Mouse (Mus musculus): ENCODE results near the gene Rnf115. TPM values are rescaled to one million over a fixed set of nuclear protein-coding genes. Genes with fewer than 3 reads are reported as not detected.

Rnf115 gene
- total RNA-seq, 2 experiments from 2014 or later: 61.6 to 62.0 TPM

- DNase-seq (ENCODE audit: low spot score in 2 of 2): no peak
Measured at GRCm38 (mm10) chr3:96772949-96773348, 45.5 kb downstream of the Rnf115 start.

GRCm38 (mm10) chr3:96777120-96777519, 49.7 kb downstream of the Rnf115 start:
- no peak for DNase-seq (ENCODE audit: low spot score in 2 of 2)

GRCm38 (mm10) chr3:96782236-96782635, 54.8 kb downstream of the Rnf115 start:
- peak in 1 of 2 experiments; percentile 14 for DNase-seq (ENCODE audit: low spot score in 2 of 2)

- DNase-seq (ENCODE audit: low spot score in 2 of 2): no peak
Measured at GRCm38 (mm10) chr3:96787784-96788183, 60.3 kb downstream of the Rnf115 start.

GRCm38 (mm10) chr3:96788506-96788905, 61.0 kb downstream of the Rnf115 start:
- peak in 1 of 2 experiments; percentile 34 for DNase-seq (ENCODE audit: low spot score in 2 of 2)

GRCm38 (mm10) chr3:96800254-96800653, 72.8 kb downstream of the Rnf115 start:
- DNase-seq (ENCODE audit: low spot score in 2 of 2): no peak

- DNase-seq (ENCODE audit: low spot score in 2 of 2): no peak
Measured at GRCm38 (mm10) chr3:96802214-96802613, 74.8 kb downstream of the Rnf115 start.

GRCm38 (mm10) chr3:96808136-96808535, 80.7 kb downstream of the Rnf115 start:
- no peak for DNase-seq (ENCODE audit: low spot score in 2 of 2)

GRCm38 (mm10) chr3:96808651-96809050, 81.2 kb downstream of the Rnf115 start:
- no peak for DNase-seq (ENCODE audit: low spot score in 2 of 2)

- no peak for DNase-seq (ENCODE audit: low spot score in 2 of 2)
Measured at GRCm38 (mm10) chr3:96811232-96811631, 83.8 kb downstream of the Rnf115 start.

- DNase-seq (ENCODE audit: low spot score in 2 of 2): peak; percentile 45 to 87
Measured at GRCm38 (mm10) chr3:96812395-96813091, 85.1 kb downstream of the Rnf115 start.

- peak; percentile 19 to 62 for DNase-seq (ENCODE audit: low spot score in 2 of 2)
Measured at GRCm38 (mm10) chr3:96813106-96813505, 85.6 kb downstream of the Rnf115 start.

GRCm38 (mm10) chr3:96813591-96814244, 86.3 kb downstream of the Rnf115 start:
- DNase-seq (ENCODE audit: low spot score in 2 of 2): no peak

GRCm38 (mm10) chr3:96814342-96814741, 86.9 kb downstream of the Rnf115 start:
- no peak for DNase-seq (ENCODE audit: low spot score in 2 of 2)

- DNase-seq (ENCODE audit: low spot score in 2 of 2): no peak
Measured at GRCm38 (mm10) chr3:96820116-96820915, 92.9 kb downstream of the Rnf115 start.

GRCm38 (mm10) chr3:96821581-96821980, 94.1 kb downstream of the Rnf115 start:
- DNase-seq (ENCODE audit: low spot score in 2 of 2): no peak

- DNase-seq (ENCODE audit: low spot score in 2 of 2): no peak
Measured at GRCm38 (mm10) chr3:96823701-96824100, 96.2 kb downstream of the Rnf115 start.

GRCm38 (mm10) chr3:96824614-96825013, 97.2 kb downstream of the Rnf115 start:
- no peak for DNase-seq (ENCODE audit: low spot score in 2 of 2)

GRCm38 (mm10) chr3:96825261-96825660, 97.8 kb downstream of the Rnf115 start:
- DNase-seq (ENCODE audit: low spot score in 2 of 2): no peak

- no peak for DNase-seq (ENCODE audit: low spot score in 2 of 2)
Measured at GRCm38 (mm10) chr3:96828308-96828864, 100.9 kb downstream of the Rnf115 start.

- DNase-seq (ENCODE audit: low spot score in 2 of 2): no peak
Measured at GRCm38 (mm10) chr3:96828984-96829383, 101.5 kb downstream of the Rnf115 start, which contains the start of the genes Pdzk1 and Cd160. TSS of gene Pdzk1 (plus strand) at chr3:96829284. TSS of gene Cd160 (minus strand) at chr3:96829351.
